Mouse (Mus musculus) kidney, adult 2 months (tissue): ENCODE results near the gene Mis18bp1. TPM values are rescaled to one million over a fixed set of nuclear protein-coding genes. Genes with fewer than 3 reads are reported as not detected.

ENCODE experiments used
- DNase-seq: peaks from one replicate; pipeline ENCODE4 v3.0.0; 2021
- H3K27ac ChIP-seq: fragments of 200-500 bp; 2 replicates; pipeline ENCODE4 v1.5.1; 2012; ENCODE audit warnings: low read depth, low read length, control low read depth, inconsistent platforms; ENCODE audit not compliant: insufficient read depth
- H3K27me3 ChIP-seq: fragments of 200-500 bp; replicated peaks from 2 replicates; pipeline ENCODE4 v1.6.1; 2012; ENCODE audit warnings: mild to moderate bottlenecking, moderate library complexity, low read length, inconsistent platforms; ENCODE audit not compliant: control insufficient read depth, insufficient read depth
- H3K36me3 ChIP-seq: fragments of 200-500 bp; 2 replicates; pipeline ENCODE4 v1.6.1; 2012; ENCODE audit warnings: mild to moderate bottlenecking, moderate library complexity, low read length, inconsistent platforms; ENCODE audit not compliant: control insufficient read depth, insufficient read depth
- H3K4me1 ChIP-seq: fragments of 200-500 bp; 2 replicates; pipeline ENCODE4 v1.6.1; 2011; ENCODE audit warnings: low read length; ENCODE audit not compliant: control insufficient read depth, insufficient read depth
- H3K4me3 ChIP-seq: fragments of 200-500 bp; 2 replicates; pipeline ENCODE4 v1.5.1; 2011; ENCODE audit warnings: mild to moderate bottlenecking, low read depth, low read length, control low read depth; ENCODE audit not compliant: insufficient read depth
- CTCF ChIP-seq: fragments of 200-500 bp; conservative IDR thresholded peaks from 2 replicates; pipeline ENCODE4 v1.5.1; 2011; ENCODE audit warnings: low read depth, mild to moderate bottlenecking, control low read depth, low read length, moderate library complexity, mixed read lengths; ENCODE audit not compliant: insufficient read depth, insufficient read length
- POLR2A ChIP-seq: fragments of 200-500 bp; IDR thresholded peaks from one replicate; pipeline ENCODE4 v1.6.1; 2011; ENCODE audit warnings: low read depth, low read length, control low read depth
- WGBS: fragments of 180-500 bp; shearing (Covaris S2); methylation state at CpG from one replicate; pipeline ENCODE4 v1.1.7; 2018; 5-methylcytosine and 5-hydroxymethylcytosine counted together
- polyA plus RNA-seq: library from polyadenylated mRNA; depleted of rRNA; stranded (reverse); fragments of >200 nt; gene quantifications from 2 replicates; pipeline ENCODE4 v1.2.3, GENCODE M21; 2012; rRNA removed

Mis18bp1 gene
- 0.03 TPM in 1 of 2 replicates, not detected in the other for polyA plus RNA-seq

DNA sequence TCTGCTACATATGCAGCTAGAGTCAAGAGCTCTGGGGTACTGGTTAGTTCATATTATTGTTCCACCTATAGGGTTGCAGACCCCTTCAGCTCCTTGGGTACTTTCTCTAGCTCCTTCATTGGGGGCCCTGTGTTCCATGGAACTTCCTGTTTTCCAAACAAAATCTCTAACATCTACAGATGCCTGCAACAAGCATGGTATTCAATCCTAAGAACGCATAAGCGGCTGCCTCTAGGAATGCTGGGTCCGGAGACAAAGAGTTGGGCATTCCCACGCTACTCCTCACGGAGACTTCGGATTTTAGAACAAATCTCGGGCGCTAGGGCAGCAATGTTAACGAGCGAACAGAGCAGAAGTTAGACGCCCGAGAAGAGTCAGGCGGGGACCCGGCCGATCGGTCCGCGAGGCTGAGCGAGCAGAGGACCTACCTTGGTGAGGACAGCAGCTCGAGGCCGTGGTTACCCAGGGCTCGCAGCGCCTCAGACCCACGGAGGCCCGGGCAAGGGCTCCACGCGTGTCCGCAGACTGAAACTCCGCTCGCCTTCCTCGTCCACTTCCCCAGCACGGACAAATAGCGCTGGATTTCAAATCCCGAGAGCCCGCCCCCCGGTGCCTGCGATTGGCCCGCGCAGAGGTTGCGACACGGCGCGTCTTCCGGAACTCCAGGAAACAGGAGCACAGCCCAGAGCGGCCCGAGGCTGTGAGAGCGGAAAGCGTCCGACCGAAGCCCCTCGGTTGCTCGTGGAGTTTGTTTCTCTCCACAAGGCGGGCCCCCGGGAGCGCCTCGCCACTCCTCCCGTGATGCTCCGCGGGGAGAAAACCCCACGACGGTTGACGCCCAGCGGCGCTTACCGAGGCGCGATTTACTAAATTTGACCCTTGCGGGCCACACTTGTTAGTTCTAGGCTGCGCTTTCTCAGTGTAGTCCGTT, at the start of gene Mis18bp1:
Gene Mis18bp1, minus strand, starts transcription at position 584 of the 931 bp plus-strand sequence.
- WGBS = under 1% methylated on average over 70 of the region's 70 CpGs
- TF ChIP-seq CTCF = no peak
- TF ChIP-seq POLR2A = no peak
- no peaks in the 10 kb centered on the region for H3K36me3 ChIP-seq
- peak within 1 kb of the TSS; percentile 89 for H3K4me3 ChIP-seq
- H3K27ac ChIP-seq = peak within 1 kb of the TSS; percentile 86
- H3K4me1 ChIP-seq = no peaks in the 10 kb centered on the region
- DNase-seq = peak; percentile 97
- no peaks in the 10 kb centered on the region for H3K27me3 ChIP-seq

- Histone ChIP-seq H3K27ac (no peak overlapping the region), H3K4me3 (no peak overlapping the region), H3K27me3 (no peaks in the 10 kb centered on the region), H3K4me1 (no peaks in the 10 kb centered on the region), H3K36me3 (no peaks in the 10 kb centered on the region)
- 65% methylated on average over 6 of the region's 6 CpGs for WGBS
- TF ChIP-seq POLR2A (no peak), CTCF (no peak)
- peak; percentile 53 for DNase-seq
Observed at GRCm38 (mm10) chr12:65216404-65216840, 44.0 kb upstream of the Mis18bp1 start.

GRCm38 (mm10) chr12:65206431-65206830, 34.0 kb upstream of the Mis18bp1 start:
- no peak for DNase-seq
- Histone ChIP-seq H3K4me1 (no peaks in the 10 kb centered on the region), H3K27me3 (no peaks in the 10 kb centered on the region), H3K36me3 (no peaks in the 10 kb centered on the region), H3K27ac (no peak overlapping the region), H3K4me3 (no peak overlapping the region)
- TF ChIP-seq POLR2A (no peak), CTCF (no peak)
- 61% methylated on average over 1 of the region's 1 CpGs for WGBS

DNA sequence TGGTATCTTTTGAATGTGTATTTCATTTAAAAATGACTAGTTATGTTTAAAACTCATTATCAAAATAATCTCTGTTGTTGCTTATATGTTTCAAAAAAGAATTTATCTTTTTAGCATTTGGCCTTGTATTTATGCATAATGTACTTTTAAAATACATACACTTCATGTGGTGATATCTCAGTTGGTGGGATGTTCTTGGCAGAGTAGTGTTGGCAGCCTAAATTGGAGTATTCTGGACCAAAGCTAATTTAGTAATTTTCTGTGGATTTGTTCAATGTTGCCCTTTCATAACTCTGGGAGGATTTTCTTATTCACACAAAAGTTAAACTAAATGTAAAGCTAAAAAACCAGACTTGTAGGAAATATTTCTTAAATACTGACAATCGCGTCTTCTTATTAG, 29.4 kb upstream of the Mis18bp1 start:
- over 99% methylated on average over 2 of the region's 2 CpGs for WGBS
- TF ChIP-seq CTCF = no peak
- no peak for TF ChIP-seq POLR2A
- no peak for DNase-seq
- no peak overlapping the region for H3K27ac ChIP-seq
- H3K4me1 ChIP-seq = no peaks in the 10 kb centered on the region
- H3K4me3 ChIP-seq = no peak overlapping the region
- H3K27me3 ChIP-seq = no peaks in the 10 kb centered on the region
- H3K36me3 ChIP-seq = no peaks in the 10 kb centered on the region

DNA sequence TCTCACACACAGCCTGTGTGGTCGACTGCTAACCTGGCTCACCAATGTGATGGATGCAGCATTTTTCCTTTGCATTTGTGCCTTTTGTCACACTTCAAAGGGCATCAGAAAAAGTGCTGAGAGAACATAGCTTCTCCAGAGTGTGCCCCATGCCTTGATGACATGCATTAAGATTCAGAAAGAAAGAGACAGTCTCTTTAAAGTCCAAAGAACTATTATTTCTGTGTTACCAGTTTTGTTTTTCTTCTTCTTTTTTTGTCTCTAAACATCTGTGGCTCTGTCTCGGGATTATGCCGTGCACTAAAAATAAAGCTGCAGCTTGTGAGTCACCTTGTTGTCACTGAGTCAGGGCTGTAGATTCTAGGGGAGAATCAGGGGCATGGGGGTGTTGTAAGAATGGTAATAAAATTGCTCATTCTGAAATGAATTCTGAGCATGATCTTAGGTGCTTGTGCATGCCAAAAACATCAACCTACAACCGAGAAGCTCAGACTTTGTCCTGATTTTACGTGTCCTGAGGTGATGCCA, 21.7 kb upstream of the Mis18bp1 start:
- WGBS = 52% methylated on average over 5 of the region's 5 CpGs
- no peak for DNase-seq
- no peak overlapping the region for H3K27ac ChIP-seq
- no peak for TF ChIP-seq CTCF
- no peak for TF ChIP-seq POLR2A
- H3K27me3 ChIP-seq = no peaks in the 10 kb centered on the region
- no peaks in the 10 kb centered on the region for H3K36me3 ChIP-seq
- no peak overlapping the region for H3K4me3 ChIP-seq
- no peaks in the 10 kb centered on the region for H3K4me1 ChIP-seq

DNA sequence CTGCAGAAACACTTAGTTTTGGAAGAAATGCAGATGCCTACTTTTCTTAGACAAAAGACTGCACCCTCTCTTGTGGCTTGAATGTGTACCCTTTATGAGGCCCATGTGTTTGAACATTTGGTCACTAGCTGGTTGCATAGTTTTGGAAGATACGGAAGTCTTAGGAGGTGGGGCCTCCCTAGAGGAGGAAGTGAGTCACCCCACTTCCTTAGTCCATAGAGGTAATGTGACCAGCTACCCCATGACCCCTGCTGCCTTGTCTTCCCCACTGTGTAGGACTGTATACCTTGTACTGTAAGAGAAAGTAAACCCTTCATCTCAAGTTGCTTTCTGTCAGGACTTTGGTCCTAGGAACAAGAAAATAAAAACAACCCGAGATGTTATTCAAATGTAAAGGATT, 16.8 kb upstream of the Mis18bp1 start:
- H3K36me3 ChIP-seq = no peaks in the 10 kb centered on the region
- H3K4me1 ChIP-seq = no peaks in the 10 kb centered on the region
- no peak overlapping the region for H3K4me3 ChIP-seq
- 76% methylated on average over 2 of the region's 2 CpGs for WGBS
- DNase-seq = no peak
- no peak overlapping the region for H3K27ac ChIP-seq
- TF ChIP-seq POLR2A (no peak), CTCF (no peak)
- no peaks in the 10 kb centered on the region for H3K27me3 ChIP-seq

DNA sequence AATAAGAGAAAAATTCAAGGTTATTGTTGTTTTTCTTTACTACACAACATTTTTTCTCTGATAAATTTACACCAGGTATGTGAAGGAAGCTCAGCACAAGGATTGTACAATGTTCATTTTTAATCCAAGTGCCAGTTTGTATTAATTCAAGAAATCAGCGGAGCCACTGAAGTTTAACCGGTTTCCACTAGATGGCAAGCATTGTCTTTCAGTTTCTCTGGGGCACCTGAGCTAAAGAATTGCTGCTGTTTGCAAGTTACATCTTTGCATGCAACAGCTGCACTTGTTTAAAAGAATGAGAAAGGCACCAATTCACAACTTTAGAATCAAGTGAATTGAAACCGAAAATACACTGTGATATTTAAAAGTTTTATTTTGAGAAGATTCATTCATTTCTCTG, 15.0 kb upstream of the Mis18bp1 start:
- Histone ChIP-seq H3K4me1 (no peaks in the 10 kb centered on the region), H3K27ac (no peak overlapping the region), H3K36me3 (no peaks in the 10 kb centered on the region), H3K4me3 (no peak overlapping the region), H3K27me3 (no peaks in the 10 kb centered on the region)
- 51% methylated on average over 3 of the region's 3 CpGs for WGBS
- no peak for TF ChIP-seq POLR2A
- no peak for TF ChIP-seq CTCF
- peak; percentile 27 for DNase-seq
